In the genomic region with DNA sequence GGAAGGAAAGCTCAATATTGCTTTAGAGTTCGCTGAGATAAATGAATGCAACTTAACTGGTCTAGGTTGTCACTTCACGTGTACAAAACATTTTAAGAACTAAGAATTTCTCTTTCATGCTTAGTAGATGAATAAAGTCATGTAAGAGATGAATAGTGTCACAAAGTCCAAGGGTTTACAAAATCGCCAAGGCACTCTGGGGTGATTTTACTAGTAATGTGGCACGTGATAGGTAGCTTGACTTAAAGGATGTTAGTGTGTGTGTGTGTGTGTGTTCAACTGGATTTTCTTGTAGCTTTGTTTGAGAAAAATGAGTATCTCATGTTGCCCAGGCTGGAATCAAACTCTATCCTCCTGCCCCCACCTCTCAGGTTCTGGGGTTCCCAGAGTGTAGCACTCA, we compare ENCODE assay signal across 14 mouse cellular contexts. TPM values are rescaled to one million over a fixed set of nuclear protein-coding genes. Genes with fewer than 3 reads are reported as not detected.
DNase-seq lines count a peak whose midpoint lies in the region; ATAC-seq and TF ChIP-seq lines count a peak whose summit lies in the region.
"Had no signal": no experiment of that assay in that cellular context is flagged by ENCODE, and none has a peak within 500 bp of the region (broad histone marks: within the 10 kb centered on the region; RNA-seq: fewer than 3 reads in every experiment).

No protein-coding gene starts in this region.

- H3K9me3 ChIP-seq in heart, embryonic 11.5 days (replicated peaks; ENCODE audit: control insufficient read depth, low read length) = no peaks in the 10 kb centered on the region
- H3K9me3 ChIP-seq in limb, embryonic 12.5 days = no peaks in the 10 kb centered on the region
- H3K9me3 ChIP-seq in limb, embryonic 10.5 days (replicated peaks) = no peaks in the 10 kb centered on the region
- H3K9me3 ChIP-seq in embryonic facial prominence, embryonic 10.5 days = no peaks in the 10 kb centered on the region
- no peaks in the 10 kb centered on the region for H3K9me3 ChIP-seq in liver, embryonic 16.5 days (replicated peaks; ENCODE audit: control insufficient read depth, low read length)

- no peak for TF ChIP-seq CTCF in heart, adult 2 months (IDR thresholded peaks at IDR 0.05)

- peaks cover 15% of the 10 kb centered on the region for H3K4me1 ChIP-seq in heart, embryonic 11.5 days (ENCODE audit: control insufficient read depth, insufficient read depth, low read length)
- H3K4me1 ChIP-seq in heart, adult 2 months (ENCODE audit: control insufficient read depth, insufficient read depth, low read length) = peaks cover 4% of the 10 kb centered on the region
- H3K4me1 ChIP-seq in limb, embryonic 12.5 days (replicated peaks) = peaks cover 18% of the 10 kb centered on the region
- peaks cover 18% of the 10 kb centered on the region for H3K4me1 ChIP-seq in limb, embryonic 10.5 days
- H3K4me1 ChIP-seq in embryonic facial prominence, embryonic 10.5 days = peaks cover 23% of the 10 kb centered on the region
- H3K4me1 ChIP-seq in liver, embryonic 16.5 days (ENCODE audit: control insufficient read depth, low read depth, low read length) = peaks cover 13% of the 10 kb centered on the region

- H3K4me2 ChIP-seq in heart, embryonic 11.5 days = peak overlapping the region; percentile 92
- peak overlapping the region; percentile 51 for H3K4me2 ChIP-seq in limb, embryonic 12.5 days
- peak overlapping the region; percentile 96 for H3K4me2 ChIP-seq in liver, embryonic 16.5 days (ENCODE audit: low read depth, low read length)

- no peak for ATAC-seq in heart, embryonic 11.5 days (replicated peaks; ENCODE audit: insufficient number of reproducible peaks, low FRiP score, low TSS enrichment)
- no peak for ATAC-seq in limb, embryonic 12.5 days (ENCODE audit: insufficient number of reproducible peaks, insufficient read depth, low FRiP score, low TSS enrichment, low read depth)
- ATAC-seq in liver, embryonic 16.5 days (ENCODE audit: low read depth) = no peak
- ATAC-seq: hindbrain, embryonic 16.5 days had no signal

- H3K9ac ChIP-seq in heart, embryonic 11.5 days (ENCODE audit: low read depth, low read length) = peak overlapping the region; percentile 84; the same call in 1 of the 2 replicates
- H3K9ac ChIP-seq in heart, adult 2 months (ENCODE audit: low read depth, low read length) = no peak overlapping the region
- no peak overlapping the region for H3K9ac ChIP-seq in limb, embryonic 12.5 days (replicated peaks)
- no peak overlapping the region for H3K9ac ChIP-seq in liver, embryonic 16.5 days (ENCODE audit: low read depth, low read length)

- no peak overlapping the region for H3K27ac ChIP-seq in heart, embryonic 11.5 days (ENCODE audit: low read depth, low read length)
- no peak overlapping the region for H3K27ac ChIP-seq in heart, adult 2 months
- no peak overlapping the region for H3K27ac ChIP-seq in limb, embryonic 12.5 days
- no peak overlapping the region for H3K27ac ChIP-seq in limb, embryonic 10.5 days
- no peak overlapping the region; the same call in 1 of the 2 replicates for H3K27ac ChIP-seq in embryonic facial prominence, embryonic 10.5 days (replicated peaks)
- no peak overlapping the region for H3K27ac ChIP-seq in liver, embryonic 16.5 days (ENCODE audit: low read length)

- no peak for TF ChIP-seq POLR2A in heart, adult 2 months (IDR thresholded peaks at IDR 0.05; ENCODE audit: insufficient read depth, low read depth, low read length)

- peak overlapping the region; percentile 72; the same call in 1 of the 2 replicates for H3K4me3 ChIP-seq in heart, embryonic 11.5 days (ENCODE audit: low read depth, low read length)
- H3K4me3 ChIP-seq in heart, adult 2 months = no peak overlapping the region
- H3K4me3 ChIP-seq in limb, embryonic 12.5 days (replicated peaks) = no peak overlapping the region
- no peak overlapping the region for H3K4me3 ChIP-seq in limb, embryonic 10.5 days
- peak overlapping the region; percentile 92; the same call in 1 of the 2 replicates for H3K4me3 ChIP-seq in embryonic facial prominence, embryonic 10.5 days
- peak overlapping the region; percentile 82; the same call in 1 of the 2 replicates for H3K4me3 ChIP-seq in liver, embryonic 16.5 days (ENCODE audit: low read depth, low read length)

- intact Hi-C loops in heart, adult 2 months (cut with DNase I) = no loop called here

- H3K36me3 ChIP-seq in heart, embryonic 11.5 days (ENCODE audit: control insufficient read depth, insufficient read depth, low read length) = no peaks in the 10 kb centered on the region
- peaks cover 18% of the 10 kb centered on the region for H3K36me3 ChIP-seq in heart, adult 2 months (ENCODE audit: control insufficient read depth, insufficient read depth, low read length)
- H3K36me3 ChIP-seq in limb, embryonic 12.5 days = no peaks in the 10 kb centered on the region
- H3K36me3 ChIP-seq in limb, embryonic 10.5 days = peaks cover 7% of the 10 kb centered on the region
- H3K36me3 ChIP-seq in embryonic facial prominence, embryonic 10.5 days (replicated peaks) = peaks cover 5% of the 10 kb centered on the region
- H3K36me3 ChIP-seq in liver, embryonic 16.5 days (ENCODE audit: control insufficient read depth, insufficient read depth) = no peaks in the 10 kb centered on the region

- 86% methylated on average over 4 of the region's 4 CpGs for WGBS in heart, embryonic 11.5 days (ENCODE audit: insufficient replicate concordance)
- 95% methylated on average over 4 of the region's 4 CpGs for WGBS in heart, adult 2 months
- WGBS in limb, embryonic 12.5 days = 87% methylated on average over 4 of the region's 4 CpGs
- 91% methylated on average over 4 of the region's 4 CpGs for WGBS in limb, embryonic 10.5 days
- 90% methylated on average over 4 of the region's 4 CpGs for WGBS in embryonic facial prominence, embryonic 10.5 days
- 67% methylated on average over 4 of the region's 4 CpGs for WGBS in liver, embryonic 16.5 days (ENCODE audit: insufficient replicate concordance)

- peaks cover 5% of the 10 kb centered on the region for H3K79me2 ChIP-seq in heart, adult 2 months (replicated peaks; ENCODE audit: control insufficient read depth, insufficient read depth, low read length)

- no peaks in the 10 kb centered on the region for H3K27me3 ChIP-seq in heart, embryonic 11.5 days (ENCODE audit: control insufficient read depth, insufficient read depth, low read length)
- no peaks in the 10 kb centered on the region for H3K27me3 ChIP-seq in heart, adult 2 months (ENCODE audit: control insufficient read depth, insufficient read depth, low read length)
- H3K27me3 ChIP-seq in limb, embryonic 12.5 days = no peaks in the 10 kb centered on the region
- no peaks in the 10 kb centered on the region for H3K27me3 ChIP-seq in limb, embryonic 10.5 days (ENCODE audit: low read depth, poor library complexity, severe bottlenecking)
- no peaks in the 10 kb centered on the region for H3K27me3 ChIP-seq in embryonic facial prominence, embryonic 10.5 days (replicated peaks; ENCODE audit: low read depth, poor library complexity, severe bottlenecking)
- no peaks in the 10 kb centered on the region for H3K27me3 ChIP-seq in liver, embryonic 16.5 days (ENCODE audit: control insufficient read depth, insufficient read depth, low read depth, low read length)

- TF ChIP-seq EP300 in heart, adult 2 months (IDR thresholded peaks at IDR 0.05; ENCODE audit: insufficient read depth, low read depth, low read length) = no peak

- no peak for DNase-seq in heart, adult 2 months
- no peak for DNase-seq in limb, embryonic 10.5 days (ENCODE audit: low spot score)
- DNase-seq in embryonic facial prominence, embryonic 10.5 days (ENCODE audit: low spot score) = no peak
- DNase-seq in ovary, postnatal 14 days (ENCODE audit: low spot score) = no peak
- DNase-seq: gastrocnemius, postnatal 25 days; thymus, postnatal 25 days had no signal

RNA-seq across cellular contexts. Expression of gene Shld2, which starts 1.0 kb away (rescaled TPM):
- polyA plus RNA-seq in heart, embryonic 11.5 days (2014; fragmentation: Nextera tagmentation; extraction: Ambion mirVana) = 6.2 and 6.9 TPM in 2 replicates
- 1 to 10 TPM; 7.8 to 9.9 TPM for total RNA-seq in heart, adult 2 months (2021)
- 2.4 and 3.5 TPM in 2 replicates for polyA plus RNA-seq in heart, adult 2 months (2012; rRNA removed)
- polyA plus RNA-seq in limb, embryonic 12.5 days (2016; fragmentation: Nextera tagmentation; extraction: Ambion mirVana) = 14.9 and 15.8 TPM in 2 replicates
- 9.6 and 10.0 TPM in 2 replicates for polyA plus RNA-seq in limb, embryonic 10.5 days (2016; fragmentation: Nextera tagmentation; extraction: Ambion mirVana)
- 7.5 and 8.3 TPM in 2 replicates for polyA plus RNA-seq in embryonic facial prominence, embryonic 10.5 days (2016; fragmentation: Nextera tagmentation; extraction: Ambion mirVana)
- polyA plus RNA-seq in liver, embryonic 16.5 days (2015; fragmentation: Nextera tagmentation; extraction: Ambion mirVana) = 7.6 and 8.3 TPM in 2 replicates

RNA-seq across cellular contexts. Expression of gene Glud1, which starts 1.3 kb away (rescaled TPM):
- polyA plus RNA-seq in heart, embryonic 11.5 days (2014; fragmentation: Nextera tagmentation; extraction: Ambion mirVana) = 64.4 and 67.3 TPM in 2 replicates
- 100 to 1,000 TPM; 127 to 148 TPM for total RNA-seq in heart, adult 2 months (2021)
- 52.1 and 73.2 TPM in 2 replicates for polyA plus RNA-seq in heart, adult 2 months (2012; rRNA removed)
- 86.5 and 93.6 TPM in 2 replicates for polyA plus RNA-seq in limb, embryonic 12.5 days (2016; fragmentation: Nextera tagmentation; extraction: Ambion mirVana)
- polyA plus RNA-seq in limb, embryonic 10.5 days (2016; fragmentation: Nextera tagmentation; extraction: Ambion mirVana) = 67.6 and 74.6 TPM in 2 replicates
- 70.0 and 76.1 TPM in 2 replicates for polyA plus RNA-seq in embryonic facial prominence, embryonic 10.5 days (2016; fragmentation: Nextera tagmentation; extraction: Ambion mirVana)
- 145 and 155 TPM in 2 replicates for polyA plus RNA-seq in liver, embryonic 16.5 days (2015; fragmentation: Nextera tagmentation; extraction: Ambion mirVana)

RNA-seq across cellular contexts. Expression of gene Fam25c, which starts 46.0 kb away (rescaled TPM):
- polyA plus RNA-seq in heart, embryonic 11.5 days (2014; fragmentation: Nextera tagmentation; extraction: Ambion mirVana) = not detected in 2 replicates
- not detected for total RNA-seq in heart, adult 2 months (2021)
- polyA plus RNA-seq in heart, adult 2 months (2012; rRNA removed) = not detected in 2 replicates
- polyA plus RNA-seq in limb, embryonic 12.5 days (2016; fragmentation: Nextera tagmentation; extraction: Ambion mirVana) = 0.84 TPM in 1 of 2 replicates, not detected in the other
- not detected in 2 replicates for polyA plus RNA-seq in limb, embryonic 10.5 days (2016; fragmentation: Nextera tagmentation; extraction: Ambion mirVana)
- polyA plus RNA-seq in embryonic facial prominence, embryonic 10.5 days (2016; fragmentation: Nextera tagmentation; extraction: Ambion mirVana) = not detected in 2 replicates
- 0.35 and 0.57 TPM in 2 replicates for polyA plus RNA-seq in liver, embryonic 16.5 days (2015; fragmentation: Nextera tagmentation; extraction: Ambion mirVana)
- total RNA-seq: common myeloid progenitor, adult 5-6 weeks; layer of hippocampus, adult 18-20 months; left cerebral cortex, postnatal 25 days had no signal
- polyA plus RNA-seq: forebrain, embryonic 11.5 days; hindbrain, embryonic 16.5 days had no signal

Comparison
In these comparisons a context has a peak if more than half of its experiments do, and no peak if none do; other contexts are left out.
1. H3K4me3 ChIP-seq: peak in heart, embryonic 11.5 days (single experiment), embryonic facial prominence, embryonic 10.5 days (single experiment) and liver, embryonic 16.5 days (single experiment); none in heart, adult 2 months (single experiment), limb, embryonic 12.5 days (single experiment) and limb, embryonic 10.5 days (single experiment).
2. Peak in every context shown above with its lines, with median percentiles within 50 percentile points of each other: H3K4me2 ChIP-seq.